Mouse (Mus musculus) ovary, adult 18-20 months (tissue): ENCODE data around the gene Ldhb.
A peak's percentile ranks its signal among the peaks of the same experiment; 100 is the strongest.
"Not testable (repeated sequence)": the region's sequence is repeated elsewhere in the genome, so short reads cannot be mapped to it uniquely, and the experiment has no call there.

ENCODE experiments used
- DNase-seq: peaks from one replicate; pipeline ENCODE4 v3.0.0; 2022; ENCODE audit warnings: low spot score, mixed read lengths

Gene Ldhb

DNA sequence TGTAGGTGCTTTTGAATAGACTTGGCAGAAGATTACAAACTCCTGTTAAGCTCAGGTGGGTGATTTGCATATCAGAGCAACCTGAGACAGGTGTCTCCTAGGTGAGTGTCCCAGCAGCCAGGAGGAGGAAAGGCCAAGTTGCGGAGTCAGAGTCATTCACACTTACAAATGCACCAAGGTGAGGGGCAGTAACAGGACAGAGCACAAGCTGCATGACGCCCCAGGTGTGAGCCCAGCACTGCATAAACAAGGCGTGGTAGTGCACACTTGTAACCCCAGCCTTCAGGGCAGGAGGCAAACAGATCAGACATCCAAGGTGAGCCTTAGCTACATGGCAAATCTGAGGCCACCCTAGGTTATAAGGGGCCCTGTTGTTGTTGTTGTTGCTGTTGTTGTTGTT, 5.1 kb upstream of the Ldhb start:
- no peak for DNase-seq

DNA sequence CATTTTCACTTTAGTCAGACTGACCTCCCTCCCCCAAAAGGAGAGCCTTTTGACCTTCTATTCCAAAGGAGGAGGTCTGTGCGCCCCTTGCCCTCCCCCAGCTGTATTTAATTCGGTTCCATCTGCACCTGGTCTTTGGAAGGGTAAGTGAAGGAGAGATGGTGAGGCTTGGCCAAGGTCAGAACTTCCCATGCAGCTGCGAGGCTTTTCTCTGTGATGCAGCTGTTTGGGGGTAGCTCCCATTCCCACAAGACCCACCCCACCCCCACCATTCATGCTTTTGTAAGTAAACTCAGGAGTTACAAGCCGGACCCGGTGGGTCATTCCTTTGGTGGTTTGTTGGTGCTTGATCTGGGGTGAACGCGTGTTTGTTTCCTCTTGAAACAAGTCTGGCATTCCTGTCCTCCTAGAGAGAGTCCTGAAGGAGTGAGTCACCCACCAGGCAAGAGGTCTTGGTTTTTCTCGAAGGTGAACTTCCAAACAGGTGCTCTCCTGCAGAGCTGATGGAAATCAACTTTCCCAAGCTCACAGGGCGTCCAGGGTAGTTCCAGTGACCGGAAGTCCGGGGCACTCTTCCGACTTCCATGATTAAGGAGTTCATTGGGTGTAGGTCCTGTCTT, 3.9 kb upstream of the Ldhb start:
- no peak for DNase-seq

DNA sequence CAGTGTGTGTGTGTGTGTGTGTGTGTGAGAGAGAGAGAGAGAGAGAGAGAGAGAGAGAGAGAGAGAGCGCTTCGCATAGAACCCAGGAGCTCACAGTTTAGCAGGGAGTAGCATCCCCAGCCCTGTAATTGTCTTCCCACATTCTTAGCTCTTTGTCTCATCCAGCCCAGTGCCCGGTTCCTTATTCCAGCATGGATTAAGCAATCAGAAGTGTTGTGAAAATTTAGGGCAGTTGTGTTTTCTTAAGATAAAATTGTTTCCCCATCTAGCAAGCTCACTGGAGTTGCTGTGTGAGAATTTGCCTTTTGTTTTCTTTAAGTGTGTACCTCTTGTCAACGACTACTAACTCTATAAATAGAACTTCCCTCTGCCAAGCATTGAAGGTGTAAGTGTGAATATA, 906 bp upstream of the Ldhb start:
- no peak for DNase-seq

DNA sequence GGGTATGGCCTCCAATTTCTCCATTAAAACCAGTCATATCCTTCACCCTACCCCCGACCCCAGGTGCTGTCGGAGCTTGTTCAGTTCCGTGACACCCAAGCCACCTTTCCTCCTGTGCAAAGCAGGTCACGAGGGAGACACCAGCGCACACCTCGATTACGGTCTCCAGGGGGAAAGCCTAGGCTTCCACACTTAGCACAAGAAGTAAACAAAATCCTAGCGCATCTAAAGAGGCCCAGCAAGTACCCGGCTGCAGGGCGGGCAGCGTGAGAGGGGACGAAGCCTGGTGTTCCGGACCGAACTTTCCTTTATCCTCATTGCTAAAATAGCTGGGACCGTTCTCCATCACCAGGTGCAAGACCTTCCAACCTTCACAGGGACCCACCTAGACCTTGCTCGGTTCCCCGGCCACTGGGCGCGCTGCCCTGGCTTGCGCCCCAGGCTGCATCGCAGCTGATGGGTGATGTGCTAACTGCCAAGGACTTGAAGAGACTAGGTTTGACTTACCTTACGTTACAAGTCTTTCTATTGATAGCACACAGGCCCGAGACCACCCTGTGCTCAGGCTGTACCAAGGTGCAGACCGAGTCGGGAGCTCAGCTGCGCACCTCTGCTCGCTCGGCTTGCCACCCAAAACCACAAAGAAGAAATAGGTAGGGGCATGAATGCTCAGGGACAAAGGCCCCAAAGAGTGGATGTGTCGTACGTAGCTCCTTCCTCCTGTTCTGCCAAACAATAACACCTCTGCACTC, 548 bp downstream of the Ldhb start:
- DNase-seq = no peak

DNA sequence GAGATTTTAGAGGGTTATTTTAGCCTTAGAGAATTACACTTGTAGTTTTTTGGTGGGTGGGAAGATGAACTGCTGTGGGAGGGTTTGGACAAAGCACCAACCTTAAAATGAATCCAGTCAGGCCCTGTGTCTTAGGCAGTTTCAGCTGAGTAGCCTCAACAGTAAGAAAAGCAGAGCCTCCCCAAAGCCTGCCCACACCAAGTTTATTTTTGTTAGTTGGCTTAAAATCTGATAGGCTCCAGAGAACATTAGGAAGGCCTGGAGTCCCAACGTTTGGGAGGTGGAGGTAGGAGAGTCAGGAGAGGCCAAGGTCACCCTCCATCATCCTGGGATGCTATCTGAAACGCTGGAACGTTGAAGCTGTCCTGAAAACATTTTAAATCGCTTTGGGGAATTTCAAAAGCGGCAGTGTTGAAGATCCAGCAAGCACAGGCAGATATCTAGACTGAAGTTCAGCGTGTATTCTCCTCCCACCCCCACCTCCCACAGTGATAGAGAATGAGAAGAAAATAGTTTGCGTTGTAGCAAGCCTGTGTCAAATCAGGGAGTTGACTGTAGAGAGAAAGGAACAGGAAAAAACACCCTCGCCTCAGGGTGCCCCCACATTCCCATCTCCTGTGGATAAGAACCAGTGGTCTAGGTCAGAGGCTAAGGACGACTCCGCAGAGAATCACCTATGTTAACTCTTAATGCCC, 1.3 kb downstream of the Ldhb start:
- DNase-seq = peak; percentile 34

DNA sequence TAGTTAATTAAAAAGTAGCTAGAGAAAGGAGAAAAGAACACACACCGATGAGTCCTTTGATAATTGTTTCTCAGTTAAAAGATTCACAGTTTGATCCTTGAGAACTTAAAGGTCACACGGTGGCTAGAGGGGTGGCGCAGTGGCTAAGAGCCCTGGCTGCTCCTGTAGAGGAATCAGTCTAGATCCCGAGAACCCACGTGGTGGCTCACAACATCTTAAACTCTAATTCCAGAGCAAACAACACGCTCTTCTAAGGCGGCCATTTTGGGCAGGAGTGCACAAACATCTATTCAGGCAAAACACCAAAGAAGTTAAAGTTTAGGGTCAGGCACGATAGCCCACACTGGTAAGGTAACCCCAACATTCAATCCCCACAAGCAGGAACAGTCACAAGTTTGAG, 4.2 kb downstream of the Ldhb start:
- no peak for DNase-seq

DNA sequence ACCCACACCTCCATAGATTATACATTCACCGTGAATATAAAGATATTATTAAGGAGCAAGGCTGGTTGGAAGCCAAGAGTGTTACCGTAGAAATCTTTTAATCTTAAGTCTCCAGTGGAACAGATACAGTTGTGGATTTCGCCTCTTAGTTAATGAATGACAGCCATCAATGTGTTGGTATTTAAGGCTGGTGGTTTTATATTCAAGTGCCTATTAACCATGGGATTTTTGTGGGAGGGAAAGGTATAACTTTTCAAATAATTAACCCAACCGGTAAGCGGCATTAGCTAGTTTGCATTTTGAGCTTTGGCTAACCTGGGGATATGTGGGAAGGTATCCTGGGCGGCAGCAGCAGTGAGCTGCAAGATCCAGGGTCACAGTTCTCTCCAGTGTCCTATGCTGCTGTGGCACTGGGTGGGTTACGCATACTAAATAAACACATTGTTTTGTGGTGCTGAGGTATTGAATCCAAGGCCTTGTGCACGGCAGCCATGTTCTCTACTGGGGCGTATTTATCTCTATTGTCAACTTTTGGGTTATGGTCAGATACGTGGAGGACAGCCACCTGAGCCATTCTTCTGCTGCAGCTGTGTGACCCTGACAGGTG, 5.1 kb downstream of the Ldhb start:
- no peak for DNase-seq

DNA sequence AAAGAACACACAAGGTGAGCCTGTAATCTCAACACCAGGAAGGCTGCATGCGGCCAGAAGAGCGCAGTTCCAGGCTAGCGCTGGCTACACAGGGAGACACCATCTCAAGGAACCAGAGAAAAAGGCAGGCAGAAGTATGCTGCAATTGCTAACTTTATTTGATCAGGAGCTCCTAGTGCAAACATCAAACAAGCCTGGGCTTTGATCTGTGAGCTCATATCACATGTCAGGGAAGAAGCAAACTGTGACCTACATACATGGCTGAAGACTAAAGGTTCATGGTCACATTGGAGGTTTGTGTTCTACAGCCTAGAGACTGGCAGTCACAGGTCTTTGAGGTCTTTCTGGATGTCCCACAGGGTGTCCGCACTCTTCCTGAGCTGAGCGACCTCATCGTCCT, 17.6 kb downstream of the Ldhb start:
- not testable (repeated sequence) for DNase-seq

DNA sequence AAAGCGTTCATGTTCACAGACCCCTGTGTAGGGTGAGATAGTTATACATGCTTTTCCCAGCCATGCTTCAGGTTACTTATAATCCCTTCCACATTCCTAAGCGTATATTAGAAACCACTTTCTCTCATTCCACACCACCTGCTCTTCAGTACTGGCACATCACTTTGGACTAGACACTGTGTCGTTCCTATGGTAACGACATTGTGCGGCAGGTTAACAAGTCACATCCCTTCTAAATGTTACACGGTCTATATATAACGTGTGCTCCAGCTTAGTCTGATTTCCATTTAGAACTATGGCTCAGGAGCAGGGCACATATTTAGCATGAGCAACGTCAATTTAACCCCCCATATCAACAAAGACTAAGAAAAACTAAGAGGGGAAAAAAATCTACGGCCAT, 20.1 kb downstream of the Ldhb start:
- DNase-seq = no peak

DNA sequence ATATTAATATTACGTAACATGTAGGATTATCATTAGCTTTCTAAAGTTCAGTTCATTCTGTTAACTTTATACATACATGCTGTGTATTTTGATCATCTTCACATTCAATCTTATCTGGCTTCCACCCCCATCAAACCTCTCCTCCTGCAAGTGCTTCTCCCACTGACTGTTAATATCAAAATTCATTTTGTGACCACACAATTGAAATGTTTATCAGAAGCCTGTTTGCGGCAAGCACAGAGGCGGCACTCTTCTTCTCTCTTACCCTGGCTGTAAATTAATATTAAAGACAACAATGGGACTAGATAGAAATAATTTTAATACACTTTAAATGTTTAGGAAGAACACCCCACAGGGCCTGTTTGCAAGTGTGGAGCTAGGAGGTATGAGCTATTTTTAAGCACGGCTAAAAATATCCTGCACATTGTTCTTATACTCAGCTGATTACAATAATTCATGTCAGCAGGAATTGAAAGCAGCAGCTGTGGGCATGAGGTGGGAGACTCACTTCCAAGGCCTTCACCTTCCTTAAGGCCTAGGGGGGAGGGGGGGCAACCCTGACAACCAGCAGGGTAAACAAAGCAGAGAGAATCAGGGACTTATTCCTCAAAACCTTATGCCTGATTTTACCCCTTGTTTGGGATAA, 22.2 kb downstream of the Ldhb start:
- DNase-seq = no peak

DNA sequence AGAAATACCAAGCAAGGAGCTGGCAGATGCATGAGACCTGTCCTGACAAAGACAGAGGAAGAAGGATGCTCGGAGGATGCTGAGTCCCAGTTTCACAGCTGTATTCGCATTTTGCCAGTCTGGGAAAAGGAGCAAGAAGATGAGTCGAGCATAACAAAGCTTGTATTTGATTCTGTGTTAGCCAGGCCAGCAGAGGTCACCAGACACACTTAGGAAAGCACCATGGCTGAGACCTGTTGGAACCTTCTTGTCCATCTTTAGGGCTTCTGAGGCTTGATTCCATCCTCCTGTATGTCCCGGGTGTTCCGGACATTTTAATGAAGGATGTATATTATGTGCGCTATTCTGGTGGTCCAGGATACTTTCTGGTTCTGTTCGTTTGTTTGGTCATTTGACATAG, 30.5 kb downstream of the Ldhb start:
- DNase-seq = no peak

DNA sequence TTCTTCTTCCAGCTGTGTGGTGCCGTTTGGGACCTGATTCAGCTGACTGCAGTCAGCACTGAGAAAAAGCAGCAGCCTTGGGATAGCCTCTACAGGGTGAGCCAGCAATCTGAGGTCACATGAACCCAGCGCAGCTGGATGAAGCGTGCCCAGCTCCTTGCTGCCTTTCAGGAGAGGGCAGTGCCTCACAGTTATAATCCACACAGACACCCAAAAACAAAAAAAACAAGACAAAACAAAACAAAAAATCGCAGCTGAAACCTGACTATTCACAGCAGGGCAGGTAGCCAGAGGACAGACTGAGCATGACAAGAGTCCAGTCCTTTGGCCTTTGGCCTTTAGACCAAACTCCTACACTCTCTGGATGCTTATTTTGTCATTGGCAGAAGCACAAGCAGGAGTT, 35.0 kb downstream of the Ldhb start, which contains the start of gene Gys2:
Gys2 (minus strand) TSS at position 309 of the 403 bp plus-strand sequence.
- DNase-seq = no peak

DNA sequence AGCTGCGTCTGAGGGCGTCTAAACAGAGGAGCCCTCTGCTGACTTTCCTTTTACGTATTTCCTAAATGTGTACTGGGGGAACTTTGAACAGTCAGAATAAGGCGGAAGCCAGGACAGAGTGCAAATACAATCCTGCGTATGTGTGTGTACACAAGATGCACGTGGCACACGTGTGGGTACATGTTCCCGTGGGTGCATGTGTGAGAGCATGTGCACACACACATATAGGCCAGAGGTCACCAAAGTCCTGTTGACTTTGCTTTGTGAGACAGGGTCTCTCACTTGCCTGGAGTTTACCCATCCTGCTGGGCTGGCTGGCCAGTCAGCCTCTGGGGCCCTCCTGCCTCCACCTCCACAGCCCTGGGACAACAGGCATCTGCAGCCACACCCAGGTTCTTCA, 36.6 kb downstream of the Ldhb start:
- no peak for DNase-seq

DNA sequence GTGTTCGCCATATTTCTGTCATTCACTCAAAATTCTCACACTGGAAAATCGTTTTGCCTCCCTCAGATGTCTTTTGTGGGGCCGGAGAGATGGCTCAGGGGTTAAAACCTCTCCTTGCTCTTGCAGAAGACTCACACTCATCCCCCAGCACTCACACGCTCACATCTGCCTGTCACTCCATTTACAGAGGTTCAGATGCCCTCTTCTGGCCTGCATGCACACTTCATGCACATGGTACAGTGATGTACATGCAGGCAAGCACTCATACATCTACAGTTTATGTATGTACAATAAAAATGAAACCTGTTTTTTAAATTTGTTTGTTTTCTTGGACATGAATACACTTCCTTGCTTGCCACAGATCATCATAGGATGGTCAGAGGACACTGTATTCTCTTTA, 38.2 kb downstream of the Ldhb start:
- no peak for DNase-seq

DNA sequence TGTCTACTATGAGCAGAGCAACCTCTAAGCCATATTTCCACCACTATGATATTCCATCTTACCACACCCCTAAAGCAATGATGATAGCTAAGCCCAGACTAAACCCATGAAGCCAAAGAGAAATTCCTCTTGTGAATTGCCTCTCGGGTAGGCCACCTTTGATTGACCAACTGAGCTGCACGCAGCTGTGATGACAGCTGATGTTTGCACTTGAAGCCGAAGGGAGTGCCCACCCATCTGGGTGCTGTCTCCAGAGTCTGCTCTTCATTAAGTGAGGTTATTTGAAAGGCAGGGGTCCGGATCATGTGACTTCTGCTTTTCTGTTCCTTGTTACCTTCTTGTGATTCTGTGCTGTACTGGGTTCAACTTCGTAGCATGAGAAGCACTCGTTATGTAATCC, 45.6 kb downstream of the Ldhb start:
- DNase-seq = no peak

DNA sequence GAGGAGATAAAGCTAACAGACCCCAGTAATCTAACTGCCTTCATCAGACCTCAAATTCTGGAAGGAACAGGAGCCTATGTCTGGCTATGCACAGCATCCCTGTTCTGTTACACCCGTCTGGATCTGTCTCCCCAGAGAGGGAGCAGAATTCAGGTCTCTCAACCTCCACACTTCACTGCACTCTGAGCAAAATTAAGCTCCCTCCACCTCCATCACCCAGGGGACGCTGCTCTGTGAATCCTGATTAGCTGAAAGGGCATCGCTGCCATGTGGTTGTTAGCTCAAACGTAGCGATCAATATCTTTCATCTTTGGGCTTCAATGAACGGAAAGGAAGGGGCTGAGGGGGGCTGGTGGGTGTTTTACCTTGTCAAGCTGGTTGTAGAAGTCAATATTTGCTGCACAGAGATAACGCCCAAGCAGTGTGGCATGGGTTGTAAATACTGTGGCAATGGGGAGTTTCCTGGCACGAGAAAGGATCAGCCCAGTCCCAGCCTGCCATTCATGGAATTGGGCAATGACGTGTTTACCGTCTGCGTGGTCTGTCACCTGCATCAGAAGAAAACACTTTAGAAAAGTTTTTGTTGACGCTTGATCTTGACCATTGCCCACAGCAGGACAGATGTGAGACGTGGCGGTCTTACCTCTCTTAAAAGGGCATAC, 48.6 kb downstream of the Ldhb start:
- DNase-seq = no peak

DNA sequence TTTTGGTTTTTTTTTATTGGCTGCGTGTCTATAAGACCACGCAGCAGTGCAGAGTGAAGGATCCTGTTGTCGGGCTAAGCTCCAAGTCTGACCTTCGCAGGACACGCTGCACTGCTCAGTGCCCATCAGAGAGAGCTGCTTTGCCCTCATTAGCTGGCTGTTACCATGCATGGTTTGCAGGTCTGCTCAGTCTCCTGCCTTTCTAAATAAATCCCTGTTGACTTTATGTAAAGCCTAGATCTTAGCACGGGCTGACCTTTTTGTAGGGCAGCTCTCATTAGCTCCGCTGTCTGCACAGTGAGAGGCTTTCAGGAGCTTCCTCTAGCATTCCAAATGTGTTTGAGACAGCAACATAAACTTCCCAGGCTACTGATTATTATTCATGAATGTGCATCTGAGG, 49.7 kb downstream of the Ldhb start:
- no peak for DNase-seq

DNA sequence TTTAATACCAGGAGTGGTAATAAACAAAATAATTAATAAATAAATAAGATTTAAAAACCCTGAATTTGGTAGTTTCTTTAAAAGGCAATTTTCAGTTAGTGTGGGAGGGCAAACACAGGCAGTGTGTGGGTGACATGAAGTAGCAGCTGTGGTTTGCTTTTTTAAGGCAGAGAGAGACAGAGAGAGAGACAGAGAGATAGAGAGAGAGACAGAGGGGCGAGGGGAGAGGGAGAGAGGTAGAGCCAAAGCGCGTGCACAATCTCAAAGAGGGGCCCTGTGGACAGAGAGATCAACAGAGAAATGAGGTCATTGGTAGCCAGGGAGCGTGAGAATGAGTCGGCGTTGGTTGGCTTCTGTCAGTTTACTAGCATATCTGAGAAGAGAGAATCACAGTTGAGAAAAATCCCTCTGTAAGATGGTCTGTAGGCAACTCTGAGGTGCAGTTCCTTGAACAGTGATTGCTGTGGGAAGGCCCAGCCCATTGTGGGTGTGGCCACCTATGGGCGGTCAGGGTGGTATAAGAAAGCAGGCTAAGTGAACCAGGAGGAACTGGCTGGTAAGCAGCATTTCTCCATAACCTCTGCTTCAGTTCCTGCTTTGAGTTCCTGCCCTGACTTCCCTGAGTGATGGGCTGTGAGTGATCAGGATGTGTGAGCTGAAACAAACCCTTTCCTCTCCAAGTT, 52.3 kb downstream of the Ldhb start:
- no peak for DNase-seq

DNA sequence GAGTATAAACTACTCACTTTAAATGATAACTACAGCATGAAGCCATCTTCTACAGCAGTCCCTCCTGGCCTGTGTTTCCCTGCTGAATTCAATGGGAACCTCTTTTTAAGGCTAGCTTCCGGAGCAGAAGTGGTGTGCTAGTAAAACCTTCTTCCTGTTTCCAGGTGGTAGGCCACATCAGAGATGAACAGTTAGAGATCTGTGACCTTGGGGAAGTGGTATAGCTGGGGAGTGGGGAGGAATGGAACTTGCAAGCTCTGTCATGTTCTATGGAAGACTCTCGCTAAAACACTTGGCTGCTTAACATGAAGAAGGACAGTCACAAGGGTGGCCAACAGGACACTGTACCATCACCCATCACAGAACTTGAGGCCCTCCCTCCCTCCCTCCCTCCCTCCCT, 54.4 kb downstream of the Ldhb start:
- no peak for DNase-seq

DNA sequence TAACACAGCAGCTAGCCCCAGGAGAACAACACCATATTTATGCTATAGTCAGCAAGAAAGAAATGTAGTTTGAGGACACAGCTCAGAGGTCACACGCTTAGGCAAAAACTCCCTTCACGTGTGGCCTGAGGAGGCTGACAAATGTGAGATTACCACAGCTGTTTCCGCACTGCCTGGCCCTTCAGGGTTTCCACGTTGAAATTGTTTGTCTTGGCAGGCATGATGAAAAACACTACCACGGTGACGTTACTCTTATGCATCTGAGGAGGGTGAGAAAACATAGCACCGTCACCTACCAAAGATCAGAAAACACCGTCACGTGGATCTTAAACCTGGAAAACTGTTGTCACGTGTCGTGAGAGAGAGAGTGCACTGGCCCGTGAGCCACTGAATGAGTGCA, 56.4 kb downstream of the Ldhb start:
- no peak for DNase-seq
